Mouse (Mus musculus) thymus, postnatal 0 days (tissue): ENCODE measurements at regions not wholly inside any gene's neighbourhood (a gene's known extent, or its start where the extent isn't known, plus 50 kb on each side); places are given as distances from the start of the nearest gene placed in this dataset.
"Not testable (repeated sequence)": the region's sequence is repeated elsewhere in the genome, so short reads cannot be mapped to it uniquely, and the experiment has no call there.

Experiments
- DNase-seq: peaks from one replicate; pipeline ENCODE4 v3.0.0-alpha.2; 2015; ENCODE audit warnings: low spot score

DNA sequence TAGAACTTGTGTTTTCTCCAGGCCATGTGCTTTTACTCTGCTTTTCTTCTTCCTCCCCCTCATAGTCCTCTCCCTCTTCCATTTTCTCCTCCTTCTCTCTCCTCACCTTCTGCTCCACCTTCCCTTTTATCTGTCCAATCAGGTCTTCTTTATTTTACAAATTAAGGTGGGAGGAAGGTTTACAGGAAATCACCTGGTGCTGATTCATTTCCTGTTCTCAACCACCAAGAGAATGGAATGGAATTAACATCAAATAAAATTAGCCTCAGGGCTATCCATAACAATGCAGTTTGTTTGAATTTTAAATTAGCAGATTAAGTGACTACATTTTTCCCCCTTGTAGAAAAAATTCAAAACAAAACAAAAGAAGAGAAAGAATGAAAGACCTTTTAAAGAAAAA lies 414.3 kb upstream of the Slc39a10 start:
- DNase-seq: no peak

DNA sequence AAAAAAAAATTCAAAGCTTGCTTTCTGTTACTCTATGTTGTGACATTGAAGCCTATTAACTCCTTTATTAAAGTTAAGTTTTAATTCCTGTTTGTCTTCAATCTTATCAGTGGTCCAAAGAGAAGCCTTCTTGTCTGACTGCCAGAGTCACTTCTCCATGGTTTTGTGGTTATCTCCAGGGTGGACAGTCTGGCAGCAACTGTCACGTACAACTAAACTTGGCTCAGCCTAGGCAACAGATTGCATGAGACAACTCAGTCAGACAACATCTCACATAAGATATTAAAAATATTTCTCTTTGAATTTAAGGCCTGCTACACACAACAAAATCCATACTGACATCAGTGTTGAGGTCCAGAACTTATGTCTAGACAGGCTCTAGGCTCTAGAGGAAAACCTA lies 406.7 kb upstream of the Slc39a10 start:
- no peak for DNase-seq

DNA sequence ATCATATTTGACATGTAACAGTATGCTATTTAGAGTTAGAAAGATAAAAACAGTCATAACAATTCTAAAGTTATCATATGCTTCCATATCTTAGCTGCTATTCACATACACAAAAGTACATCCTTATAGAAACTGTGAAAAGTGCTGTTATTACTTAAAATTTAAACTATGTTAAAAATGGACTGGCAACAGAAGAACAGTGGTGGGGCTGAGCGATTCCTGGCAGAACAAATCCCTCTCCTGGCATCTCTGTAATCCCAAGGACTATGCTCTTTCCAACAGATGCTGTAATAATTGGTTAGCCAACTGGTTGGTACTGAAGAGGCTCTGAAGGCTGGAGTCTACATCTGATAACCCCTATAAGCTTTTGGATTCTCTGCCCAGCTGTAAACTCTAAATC lies 393.0 kb upstream of the Slc39a10 start:
- DNase-seq: no peak

DNA sequence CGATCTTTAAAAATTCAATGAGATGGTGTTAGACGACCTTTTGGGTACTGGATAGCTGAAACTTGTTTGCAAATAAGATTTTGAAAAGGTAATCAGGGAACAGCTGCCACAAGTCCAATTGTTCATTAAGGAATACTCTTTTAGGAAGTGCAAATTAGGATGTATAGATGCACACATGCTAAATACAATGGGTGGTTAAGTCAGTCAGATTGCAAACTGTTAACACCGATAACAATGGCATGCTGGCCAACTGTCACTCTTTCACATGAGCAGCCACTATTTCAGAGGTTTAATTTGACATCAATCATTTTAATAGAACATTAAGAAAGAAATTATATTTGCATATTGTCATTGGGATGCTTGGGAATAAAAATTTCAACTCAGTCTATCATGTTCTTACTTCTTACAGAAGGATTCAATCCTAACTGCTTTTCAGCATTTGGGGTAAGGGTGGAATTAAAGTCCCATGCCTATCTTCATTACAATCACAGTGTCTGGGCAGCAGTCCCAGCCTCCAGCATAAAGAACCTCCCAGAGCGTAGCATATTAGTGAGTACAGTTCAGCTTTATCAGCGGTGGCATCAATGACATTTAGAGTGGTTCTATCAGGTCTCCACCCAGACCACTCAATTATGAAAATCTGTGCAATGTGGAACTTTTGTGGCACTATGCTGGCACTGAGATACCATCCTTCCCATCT lies 385.8 kb upstream of the Slc39a10 start:
- no peak for DNase-seq

DNA sequence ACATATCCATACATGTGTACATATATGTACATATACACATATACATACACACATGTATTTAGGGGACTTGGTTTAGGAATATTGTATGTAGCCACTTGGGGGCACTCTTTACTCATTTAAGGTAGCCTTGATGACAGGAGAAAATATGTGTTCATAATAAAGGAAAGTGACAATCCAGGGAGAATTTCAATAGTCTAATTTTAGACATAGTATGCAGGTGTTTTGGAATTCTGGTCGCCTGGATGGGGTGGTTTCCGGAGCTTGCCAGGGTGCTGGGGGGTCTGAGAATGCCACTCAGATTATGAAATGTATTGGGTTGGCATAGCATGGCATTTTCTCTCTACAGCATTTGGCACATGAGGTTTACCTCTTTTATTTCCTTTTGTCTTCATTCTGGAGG lies 385.2 kb upstream of the Slc39a10 start:
- DNase-seq: no peak

DNA sequence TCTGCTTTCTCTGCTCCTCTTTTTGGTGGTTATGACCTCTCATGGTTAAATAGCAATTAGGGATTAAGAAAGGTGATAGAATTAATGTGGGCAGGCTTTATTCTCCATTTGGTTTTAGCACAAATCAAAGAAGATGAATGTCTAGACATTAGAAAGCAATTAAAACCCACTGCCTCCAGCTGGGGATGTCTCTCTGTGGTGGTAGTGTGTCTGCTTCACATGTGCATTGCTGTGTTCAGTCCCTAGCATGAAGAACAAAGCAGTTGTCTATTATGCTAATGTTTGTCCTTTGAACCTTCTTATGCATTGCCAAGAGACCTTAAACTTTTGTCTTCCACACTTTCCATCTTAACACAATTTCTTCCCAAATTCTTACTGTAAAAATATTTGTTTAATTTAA lies 379.5 kb upstream of the Slc39a10 start:
- DNase-seq: no peak

DNA sequence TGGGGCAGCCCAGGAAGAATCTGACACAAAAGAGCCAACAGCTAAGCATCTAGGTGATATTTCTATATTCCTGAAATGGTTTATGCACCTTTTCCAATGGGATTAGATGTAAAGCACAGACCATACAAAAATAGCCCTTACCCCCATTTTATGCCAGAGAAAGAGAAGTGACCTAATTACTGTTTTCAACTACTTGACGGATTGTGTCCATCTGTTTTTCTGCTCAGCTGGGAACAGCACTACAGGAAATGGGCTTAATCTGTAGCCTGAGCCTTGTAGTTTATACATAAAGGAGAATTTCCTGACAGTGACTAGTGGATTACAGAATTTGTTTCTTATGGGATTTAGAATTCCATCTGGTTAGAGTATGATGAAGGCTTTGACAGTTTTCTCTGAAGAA lies 371.0 kb upstream of the Slc39a10 start:
- no peak for DNase-seq

DNA sequence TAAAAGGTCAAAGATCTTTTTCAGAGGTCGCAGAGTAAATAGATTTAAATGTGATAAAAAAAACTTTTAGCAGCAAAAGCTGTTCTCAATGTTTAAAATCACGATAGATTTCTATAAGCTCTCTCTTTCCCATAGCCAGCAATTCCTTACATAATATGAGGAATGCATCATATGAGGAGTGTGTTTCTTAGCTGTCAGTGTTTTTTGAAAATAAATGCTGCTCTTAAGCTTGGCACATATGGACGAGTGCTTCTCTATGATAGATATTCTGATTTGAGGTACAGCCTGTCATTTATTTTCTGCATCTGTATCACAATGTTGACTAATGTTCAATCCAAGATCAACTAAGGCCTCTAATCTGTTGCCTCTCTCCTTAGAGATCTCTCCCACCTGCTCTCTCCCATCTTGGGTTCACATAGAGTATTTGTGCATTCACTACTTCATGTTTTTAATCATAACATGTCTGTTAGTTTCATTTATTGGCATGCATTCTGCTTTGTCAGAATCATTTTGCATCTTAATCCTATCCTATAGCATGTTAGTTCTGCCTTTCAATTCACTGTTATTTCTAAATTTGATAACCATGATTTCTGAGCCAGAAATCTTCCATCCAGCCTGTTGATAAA lies 369.0 kb upstream of the Slc39a10 start:
- no peak for DNase-seq

DNA sequence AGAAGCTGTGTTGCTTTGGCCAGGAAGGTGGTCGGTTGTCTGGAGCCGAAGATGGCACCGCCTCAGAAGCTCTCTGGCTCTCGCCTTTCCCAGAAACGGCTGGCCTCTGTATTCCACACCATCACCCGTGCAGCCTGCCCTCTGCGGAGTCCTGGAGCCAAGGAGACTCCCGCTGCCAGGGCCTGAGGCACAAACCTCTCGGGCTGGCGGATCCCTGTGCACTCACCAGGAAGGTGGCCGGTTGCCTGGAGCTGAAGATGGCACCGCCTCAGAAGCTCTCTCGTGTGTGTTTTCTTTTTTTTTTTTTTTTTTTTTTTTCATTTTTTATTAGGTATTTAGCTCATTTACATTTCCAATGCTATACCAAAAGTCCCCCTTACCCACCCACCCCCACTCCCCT lies 358.1 kb upstream of the Slc39a10 start:
- DNase-seq: not testable (repeated sequence)

DNA sequence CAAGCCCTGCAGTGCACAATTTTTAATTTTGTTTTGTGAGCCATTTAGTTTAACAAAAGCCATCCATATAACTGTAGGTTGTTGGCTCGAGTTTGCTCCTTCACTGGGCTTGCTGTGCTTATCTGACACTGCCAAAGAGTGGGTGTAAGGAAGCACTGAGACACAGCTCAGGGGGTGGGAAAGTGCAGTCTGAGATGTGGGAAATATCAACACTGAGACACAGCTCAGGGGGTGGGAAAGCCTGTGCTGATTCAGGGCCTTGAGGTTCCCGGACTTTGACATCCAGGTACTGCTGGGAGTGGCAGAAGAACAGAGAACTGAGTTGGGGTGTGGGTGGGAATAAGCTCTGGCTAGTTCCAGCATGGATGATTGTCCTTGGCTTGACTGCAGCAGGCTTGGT lies 324.4 kb upstream of the Slc39a10 start:
- DNase-seq: no peak

DNA sequence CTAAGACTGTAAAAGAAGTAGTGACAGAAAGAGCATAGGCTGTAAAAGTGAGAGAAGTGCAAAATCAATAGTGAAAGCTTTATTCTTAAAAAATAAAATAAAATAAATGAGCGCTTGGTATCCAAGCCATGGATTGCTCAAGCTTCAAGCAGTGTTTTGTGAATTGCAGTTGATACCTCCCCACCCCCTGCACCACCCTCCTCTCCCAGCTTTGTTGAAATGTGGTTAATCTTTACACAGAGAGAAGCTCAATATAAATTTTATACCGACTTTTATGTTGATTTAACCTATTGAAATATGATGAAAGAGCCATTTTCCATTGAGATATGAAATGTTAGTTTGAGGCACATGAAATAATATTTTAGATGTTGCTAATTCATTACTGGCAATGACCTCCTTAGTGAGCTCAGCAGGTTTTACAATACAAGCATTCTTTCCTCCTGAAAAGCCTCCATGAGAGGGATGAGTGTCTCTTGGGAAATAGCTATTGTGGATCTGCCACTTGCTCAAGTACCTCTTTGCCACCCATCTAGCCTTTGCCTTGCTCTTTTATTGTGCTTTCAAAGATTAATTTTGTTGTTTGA lies 323.9 kb upstream of the Slc39a10 start:
- DNase-seq: no peak

DNA sequence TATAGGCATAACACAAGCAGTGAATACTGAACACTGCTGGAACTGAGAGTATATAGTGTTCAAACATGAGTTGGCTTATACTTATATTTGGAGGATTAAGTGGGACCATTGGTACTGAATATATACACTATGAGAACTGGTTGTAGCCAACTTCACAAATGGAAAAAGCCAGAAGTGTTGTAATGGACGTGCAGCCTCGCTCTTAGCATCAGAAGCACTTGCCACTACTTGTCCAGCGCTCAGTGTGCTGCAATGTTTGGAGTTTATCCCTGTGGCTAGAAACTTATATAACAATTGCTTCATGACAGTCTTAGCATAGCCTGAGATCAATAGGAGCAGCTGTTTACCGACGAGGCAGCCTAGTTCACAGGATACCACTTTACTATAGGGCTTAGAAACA lies 320.8 kb upstream of the Slc39a10 start:
- DNase-seq: no peak

DNA sequence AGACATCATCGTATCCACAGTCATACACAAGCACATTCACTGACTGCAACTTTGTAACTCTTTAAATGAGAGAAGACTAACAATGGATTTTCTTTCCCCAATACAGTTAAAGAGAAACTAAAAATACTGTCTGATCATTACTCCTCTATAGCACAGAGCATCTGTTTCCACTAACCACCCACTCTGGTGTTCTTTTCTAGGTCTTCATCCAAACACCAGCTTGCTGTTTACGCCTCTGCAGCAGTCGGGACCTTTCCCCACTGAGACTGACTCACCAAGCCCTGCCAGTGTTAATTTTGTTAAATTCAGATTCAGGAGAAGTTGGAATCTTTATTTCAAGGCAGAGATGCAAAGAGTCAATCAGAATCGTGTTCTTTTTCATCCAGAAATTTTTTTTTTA lies 300.3 kb upstream of the Slc39a10 start:
- DNase-seq: no peak

DNA sequence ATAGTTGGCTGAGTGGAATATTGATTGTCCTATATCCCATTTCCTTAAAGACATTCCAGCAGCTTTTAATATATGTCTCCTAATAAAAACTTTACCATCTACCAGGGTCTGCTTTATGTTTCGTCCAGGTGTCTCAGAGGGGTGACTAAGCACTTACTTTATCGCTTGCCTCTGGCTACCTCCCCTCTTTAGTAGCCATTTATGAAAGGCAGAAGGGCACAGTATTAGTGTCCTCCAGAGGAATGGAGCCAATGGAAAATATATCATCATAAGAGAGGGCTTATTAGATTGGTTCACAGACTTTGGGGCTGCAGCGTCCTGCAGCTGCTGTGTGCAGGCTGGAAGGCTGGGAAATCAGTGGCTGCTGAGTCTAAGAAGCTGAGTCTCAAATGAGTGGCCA lies 271.8 kb upstream of the Slc39a10 start:
- DNase-seq: no peak

DNA sequence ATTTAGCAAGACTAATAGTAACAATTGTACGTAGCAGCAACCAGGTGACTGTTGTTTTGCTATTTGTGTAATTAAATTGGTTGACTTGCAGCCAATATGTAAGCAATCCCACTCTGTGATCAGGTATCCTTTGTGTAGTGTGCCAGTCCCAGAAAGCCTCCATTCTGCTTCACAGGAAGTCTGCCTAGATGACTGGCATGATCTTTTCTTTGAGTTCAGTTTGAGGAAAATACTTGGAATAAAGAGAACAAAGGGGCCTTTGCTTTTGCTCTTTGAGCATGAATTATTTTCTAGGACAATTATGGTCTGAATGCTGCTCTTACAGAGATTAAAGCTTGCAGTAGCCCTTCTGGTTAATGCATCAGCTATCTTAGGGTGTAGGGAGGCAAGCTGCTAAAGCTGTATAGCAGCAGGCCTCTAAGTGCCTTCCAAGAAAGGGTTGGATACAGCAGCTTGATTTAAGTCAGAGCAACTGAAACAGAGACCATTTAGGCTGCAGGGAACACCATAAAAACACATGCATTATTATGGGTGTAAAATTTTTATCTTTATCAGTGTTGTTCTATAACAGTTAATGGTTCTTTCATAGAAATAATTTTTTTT lies 271.3 kb upstream of the Slc39a10 start:
- no peak for DNase-seq

DNA sequence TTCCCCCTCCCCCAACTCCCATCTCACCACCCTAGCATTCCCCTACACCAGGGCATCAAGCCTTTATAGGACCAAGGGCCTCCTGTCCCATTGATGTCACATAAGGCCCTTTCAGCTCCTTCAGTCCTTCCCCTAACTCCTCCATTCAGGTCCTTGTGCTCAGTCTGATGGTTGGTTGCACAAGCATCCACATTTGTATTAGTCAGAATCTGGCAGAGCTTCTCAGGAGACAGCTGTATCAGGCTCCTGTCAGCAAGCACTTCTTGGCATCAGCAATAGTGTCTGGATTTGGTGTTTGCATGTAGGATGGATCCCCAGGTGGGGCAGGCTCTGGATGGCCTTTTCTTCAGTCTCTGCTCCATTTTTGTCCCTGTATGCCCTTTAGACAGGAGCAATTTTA lies 237.4 kb upstream of the Slc39a10 start:
- not testable (repeated sequence) for DNase-seq

DNA sequence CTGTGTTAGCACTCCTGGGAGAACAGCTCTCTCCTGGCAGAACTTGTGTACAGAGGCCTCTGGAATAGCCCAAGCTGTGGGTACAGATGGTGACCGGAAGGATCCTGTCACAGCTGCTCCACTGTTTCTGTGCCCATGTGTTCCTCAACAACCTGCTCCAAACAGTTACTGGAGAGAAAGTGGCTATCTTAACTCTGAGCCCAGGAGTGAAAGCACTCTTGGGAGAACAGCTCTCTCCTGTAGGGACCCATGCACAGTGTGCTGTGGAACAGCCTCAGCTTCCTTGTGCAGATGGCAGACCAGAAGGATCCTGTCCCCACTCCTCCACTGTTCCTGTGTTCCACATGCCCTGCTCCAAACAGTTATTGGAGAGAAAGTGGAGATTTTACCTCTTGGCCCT lies 227.0 kb upstream of the Slc39a10 start:
- DNase-seq: no peak

DNA sequence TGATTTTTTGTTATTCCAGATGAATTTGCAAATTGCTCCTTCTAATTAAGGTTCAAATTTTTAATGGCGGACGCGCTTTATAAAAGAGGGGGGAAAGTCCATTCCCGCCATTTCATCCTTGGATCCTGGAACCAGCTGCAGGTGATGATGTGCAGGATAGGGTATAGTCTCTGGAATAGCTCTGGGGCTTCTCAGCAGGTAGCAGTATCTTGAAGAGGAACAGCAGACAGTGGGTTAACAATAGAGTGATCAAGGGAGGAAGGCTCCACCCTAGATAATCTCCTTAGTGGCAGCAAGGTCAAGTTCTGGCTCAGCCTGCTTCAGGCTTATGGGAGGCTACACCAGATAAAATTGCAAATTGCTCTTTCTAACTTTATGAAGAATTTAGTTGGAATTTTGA lies 224.0 kb upstream of the Slc39a10 start:
- not testable (repeated sequence) for DNase-seq

DNA sequence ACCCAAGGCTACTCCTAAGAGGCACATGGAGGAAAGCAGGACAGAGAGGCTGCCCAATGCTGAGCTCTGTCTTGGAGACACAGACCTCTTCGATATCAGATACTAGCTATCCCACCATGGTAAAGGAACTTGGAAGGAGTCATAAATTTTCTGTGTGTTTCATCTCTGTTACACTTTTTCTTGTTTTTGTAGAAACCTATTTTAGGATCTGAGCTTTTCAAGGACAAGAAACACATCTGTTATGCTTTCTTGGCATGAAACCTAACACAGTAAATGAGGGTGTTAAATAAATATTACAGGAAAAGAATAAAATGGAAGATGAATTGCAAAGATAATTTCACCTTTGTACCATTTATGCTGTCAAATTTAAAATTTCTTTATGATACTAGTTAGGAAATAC lies 219.8 kb upstream of the Slc39a10 start:
- DNase-seq: no peak

DNA sequence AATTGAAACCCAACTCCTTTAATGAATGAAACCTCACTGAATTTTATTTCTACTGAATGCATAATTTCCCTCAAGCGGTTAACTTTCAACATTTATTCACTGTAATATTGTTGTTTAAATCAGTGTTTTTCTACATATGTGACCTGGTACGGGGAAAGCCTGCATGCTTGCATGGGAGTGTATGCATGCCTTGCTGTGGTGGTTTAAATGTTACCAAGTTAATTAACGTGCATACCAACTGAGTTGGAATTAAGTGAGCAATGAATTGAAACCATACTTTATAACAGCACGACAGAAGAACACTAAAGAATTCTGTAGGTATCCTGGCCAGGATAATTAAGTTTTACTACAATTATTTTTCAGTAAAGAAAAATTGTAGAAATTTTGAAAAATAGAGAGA lies 211.4 kb upstream of the Slc39a10 start:
- no peak for DNase-seq

DNA sequence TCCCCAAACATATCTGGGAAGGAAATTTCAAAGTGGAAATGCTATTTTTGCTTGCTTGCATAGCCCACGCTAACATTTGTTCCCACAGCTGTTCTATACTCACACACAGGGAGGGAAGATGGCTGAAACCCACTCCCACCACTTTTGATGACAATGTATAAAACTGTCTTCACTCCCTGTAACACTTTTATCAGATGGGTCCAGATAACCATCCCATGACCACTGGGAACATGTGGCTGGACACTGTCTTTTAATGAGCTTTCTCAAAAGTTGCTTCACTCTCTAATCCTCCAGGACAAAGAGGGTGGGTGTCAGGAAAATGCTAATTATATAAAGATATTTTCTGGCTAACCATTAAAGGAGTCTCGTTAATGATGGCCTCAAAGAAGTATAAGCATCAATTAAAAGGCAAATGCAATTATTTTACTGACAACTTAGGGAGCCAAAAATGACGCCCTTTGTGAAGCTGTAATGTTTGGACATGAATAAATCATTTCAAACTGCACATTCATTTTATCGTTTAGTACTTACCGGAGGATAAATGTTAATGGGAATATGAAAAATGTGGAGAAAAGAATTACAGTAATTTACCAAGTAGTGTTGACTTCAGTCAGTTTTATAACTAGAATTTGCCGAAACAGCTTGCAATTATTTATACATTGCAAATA lies 210.8 kb upstream of the Slc39a10 start:
- DNase-seq: no peak
